Mouse (Mus musculus) right cerebral cortex, adult 2 months (tissue): Measurements from ENCODE around the gene Fyco1.
"Not testable (repeated sequence)": the region's sequence is repeated elsewhere in the genome, so short reads cannot be mapped to it uniquely, and the experiment has no call there.

Experiments used
- DNase-seq, 2 experiments: peaks; one replicate each; pipeline ENCODE4 v3.0.0; 2021 to 2022; ENCODE audit warnings: low spot score in 2 of 2

The Fyco1 gene

DNA sequence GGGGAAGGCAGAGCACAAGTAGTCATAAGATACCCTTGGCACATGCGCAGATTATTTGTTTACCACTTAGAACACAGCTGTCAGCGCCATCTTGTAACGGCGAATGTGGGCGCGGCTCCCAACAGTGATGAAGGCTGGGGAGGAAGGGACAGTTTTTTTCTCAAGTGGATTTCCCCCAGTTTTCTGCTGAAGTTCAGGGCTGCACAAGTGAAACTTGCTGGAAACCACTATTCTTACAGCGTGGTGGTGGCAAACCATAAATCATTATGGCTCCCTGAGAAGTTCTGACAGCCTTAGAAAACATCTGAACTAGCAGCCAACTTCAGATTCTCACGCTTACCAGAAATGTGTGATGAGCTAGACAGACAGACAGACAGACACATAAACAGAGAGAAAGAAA is 102.0 kb downstream of the Fyco1 start:
- not testable (repeated sequence) for DNase-seq

- no peak for DNase-seq
Observed at GRCm38 (mm10) chr9:123740799-123741198, 110.9 kb downstream of the Fyco1 start.
